Mouse (Mus musculus): ENCODE results near the gene Foxi3. TPM values are rescaled to one million over a fixed set of nuclear protein-coding genes. Genes with fewer than 3 reads are reported as not detected.

The Foxi3 gene
- total RNA-seq (2014; fragmentation: Nextera tagmentation) (not detected in 2 replicates), total RNA-seq (2017) (not detected in 2 replicates), polyA plus RNA-seq (2012) (not detected in 2 replicates)

DNA sequence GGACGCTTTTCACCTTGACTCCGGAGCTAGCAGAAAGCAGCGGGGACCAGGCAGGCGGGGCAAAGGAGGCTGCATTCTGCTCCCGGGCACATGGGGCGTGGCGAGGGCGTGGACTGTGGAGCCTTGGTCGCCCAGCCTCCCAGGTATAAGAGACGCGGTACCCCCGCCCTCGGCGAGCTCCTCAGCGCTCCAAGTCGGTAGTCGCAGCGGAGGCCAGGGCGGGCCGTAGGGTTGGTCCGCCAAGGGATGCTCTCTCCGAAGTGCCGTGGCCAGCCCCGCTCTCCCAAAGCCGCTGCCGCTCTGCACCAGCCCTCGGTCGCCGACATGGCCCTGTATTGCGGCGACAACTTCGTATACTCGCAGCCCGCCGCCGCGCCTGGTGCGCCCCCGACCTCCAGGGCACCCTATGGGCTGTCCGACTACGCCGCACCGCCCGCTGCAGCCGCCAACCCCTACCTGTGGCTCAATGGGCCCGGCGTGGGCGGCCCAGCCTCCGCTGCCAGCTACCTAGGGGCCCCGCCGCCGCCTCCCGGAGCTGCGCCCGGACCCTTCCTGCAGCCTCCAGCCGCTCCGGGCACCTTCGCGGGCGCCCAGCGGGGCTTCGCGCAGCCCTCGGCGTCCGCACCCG, at the start of gene Foxi3:
Foxi3 (plus strand) TSS at position 247 of the 628 bp plus-strand sequence.
- H3K4me1 ChIP-seq (ENCODE audit: insufficient read depth, low read depth, low read length): no peaks in the 10 kb centered on the region
- H3K9me3 ChIP-seq (replicated peaks): no peaks in the 10 kb centered on the region
- DNase-seq (ENCODE audit: low spot score): no peak
- no peak for ATAC-seq (ENCODE audit: extremely low read depth, insufficient number of reproducible peaks, low FRiP score, poor library complexity, severe bottlenecking)
- no peak within 1 kb of the TSS for H3K4me3 ChIP-seq (ENCODE audit: low read depth, low read length)
- TF ChIP-seq GATA2 (IDR thresholded peaks at IDR 0.05; ENCODE audit: borderline replicate concordance, low read depth, low read length) (no peak), TAL1 (conservative IDR thresholded peaks at IDR 0.05; ENCODE audit: low read depth, low read length) (no peak), GATA1 (IDR thresholded peaks at IDR 0.05; ENCODE audit: borderline replicate concordance, low read length) (no peak), POLR2AphosphoS5 (IDR thresholded peaks at IDR 0.05; ENCODE audit: insufficient replicate concordance, low read depth, low read length) (no peak), CTCF (IDR thresholded peaks at IDR 0.05; ENCODE audit: low read depth, low read length) (no peak)
- H3K36me3 ChIP-seq (replicated peaks): no peaks in the 10 kb centered on the region
- H3K27me3 ChIP-seq (ENCODE audit: insufficient read depth, low read length): peaks cover 23% of the 10 kb centered on the region

- DNase-seq (ENCODE audit: low spot score): no peak
Measured at GRCm38 (mm10) chr6:70909572-70909971, 46.8 kb upstream of the Foxi3 start.

DNA sequence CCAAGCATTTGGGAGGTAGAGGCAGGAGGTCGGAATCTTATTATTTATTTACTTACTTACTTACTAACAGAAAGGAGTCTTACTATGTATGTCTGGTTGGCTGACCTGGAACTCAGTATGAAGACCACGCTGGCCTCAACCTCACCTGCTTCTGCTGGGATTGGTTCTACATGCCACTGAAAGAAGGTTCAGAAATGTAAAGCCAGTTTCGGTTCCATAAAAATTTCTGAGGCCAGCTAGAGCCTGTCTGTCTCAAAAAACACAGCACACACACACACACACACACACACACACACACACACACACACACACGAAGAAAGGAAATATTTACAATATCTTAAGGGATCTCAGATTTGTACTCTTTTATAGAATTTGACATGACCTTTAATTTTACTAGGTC, 46.0 kb upstream of the Foxi3 start:
- no peak for ATAC-seq (ENCODE audit: extremely low read depth, insufficient number of reproducible peaks, low FRiP score, poor library complexity, severe bottlenecking)
- Histone ChIP-seq H3K27me3 (ENCODE audit: insufficient read depth, low read length) (peaks cover 12% of the 10 kb centered on the region), H3K4me3 (ENCODE audit: low read depth, low read length) (no peak overlapping the region), H3K9me3 (replicated peaks) (no peaks in the 10 kb centered on the region), H3K36me3 (replicated peaks) (peaks cover 16% of the 10 kb centered on the region), H3K4me1 (ENCODE audit: insufficient read depth, low read depth, low read length) (no peaks in the 10 kb centered on the region)
- TF ChIP-seq GATA1 (IDR thresholded peaks at IDR 0.05; ENCODE audit: borderline replicate concordance, low read length) (no peak), CTCF (IDR thresholded peaks at IDR 0.05; ENCODE audit: low read depth, low read length) (no peak), POLR2AphosphoS5 (IDR thresholded peaks at IDR 0.05; ENCODE audit: insufficient replicate concordance, low read depth, low read length) (no peak), TAL1 (conservative IDR thresholded peaks at IDR 0.05; ENCODE audit: low read depth, low read length) (no peak), GATA2 (IDR thresholded peaks at IDR 0.05; ENCODE audit: borderline replicate concordance, low read depth, low read length) (no peak)
- no peak for DNase-seq (ENCODE audit: low spot score)

More at GRCm38 (mm10) chr6:70909572-70909971, 46.8 kb upstream of the Foxi3 start:
- Histone ChIP-seq H3K4me1 (ENCODE audit: insufficient read depth, low read depth, low read length) (no peaks in the 10 kb centered on the region), H3K36me3 (replicated peaks) (peaks cover 19% of the 10 kb centered on the region), H3K27me3 (ENCODE audit: insufficient read depth, low read length) (peaks cover 12% of the 10 kb centered on the region), H3K9me3 (replicated peaks) (no peaks in the 10 kb centered on the region), H3K4me3 (ENCODE audit: low read depth, low read length) (no peak overlapping the region)
- ATAC-seq (ENCODE audit: extremely low read depth, insufficient number of reproducible peaks, low FRiP score, poor library complexity, severe bottlenecking): no peak
- TF ChIP-seq TAL1 (conservative IDR thresholded peaks at IDR 0.05; ENCODE audit: low read depth, low read length) (no peak), CTCF (IDR thresholded peaks at IDR 0.05; ENCODE audit: low read depth, low read length) (no peak), GATA1 (IDR thresholded peaks at IDR 0.05; ENCODE audit: borderline replicate concordance, low read length) (no peak), POLR2AphosphoS5 (IDR thresholded peaks at IDR 0.05; ENCODE audit: insufficient replicate concordance, low read depth, low read length) (no peak), GATA2 (IDR thresholded peaks at IDR 0.05; ENCODE audit: borderline replicate concordance, low read depth, low read length) (no peak)

GRCm38 (mm10) chr6:70911668-70912395, 44.5 kb upstream of the Foxi3 start:
- Histone ChIP-seq H3K4me1 (ENCODE audit: insufficient read depth, low read depth, low read length) (no peaks in the 10 kb centered on the region), H3K27me3 (ENCODE audit: insufficient read depth, low read length) (peaks cover 12% of the 10 kb centered on the region), H3K9me3 (replicated peaks) (no peaks in the 10 kb centered on the region), H3K36me3 (replicated peaks) (peaks cover under 1% of the 10 kb centered on the region), H3K4me3 (ENCODE audit: low read depth, low read length) (no peak overlapping the region)
- no peak for TF ChIP-seq GATA2 (IDR thresholded peaks at IDR 0.05; ENCODE audit: borderline replicate concordance, low read depth, low read length)
- TF ChIP-seq TAL1 (conservative IDR thresholded peaks at IDR 0.05; ENCODE audit: low read depth, low read length): no peak
- TF ChIP-seq POLR2AphosphoS5 (IDR thresholded peaks at IDR 0.05; ENCODE audit: insufficient replicate concordance, low read depth, low read length): no peak
- no peak for TF ChIP-seq GATA1 (IDR thresholded peaks at IDR 0.05; ENCODE audit: borderline replicate concordance, low read length)
- no peak for TF ChIP-seq CTCF (IDR thresholded peaks at IDR 0.05; ENCODE audit: low read depth, low read length)
- ATAC-seq (ENCODE audit: extremely low read depth, insufficient number of reproducible peaks, low FRiP score, poor library complexity, severe bottlenecking) (no peak), DNase-seq (ENCODE audit: low spot score) (no peak)

GRCm38 (mm10) chr6:70912396-70912765, 44.0 kb upstream of the Foxi3 start:
- Histone ChIP-seq H3K36me3 (replicated peaks) (no peaks in the 10 kb centered on the region), H3K27me3 (ENCODE audit: insufficient read depth, low read length) (peaks cover 12% of the 10 kb centered on the region), H3K4me3 (ENCODE audit: low read depth, low read length) (no peak overlapping the region), H3K9me3 (replicated peaks) (no peaks in the 10 kb centered on the region), H3K4me1 (ENCODE audit: insufficient read depth, low read depth, low read length) (no peaks in the 10 kb centered on the region)
- no peak for ATAC-seq (ENCODE audit: extremely low read depth, insufficient number of reproducible peaks, low FRiP score, poor library complexity, severe bottlenecking)
- DNase-seq (ENCODE audit: low spot score): no peak
- TF ChIP-seq TAL1 (conservative IDR thresholded peaks at IDR 0.05; ENCODE audit: low read depth, low read length) (no peak), GATA1 (IDR thresholded peaks at IDR 0.05; ENCODE audit: borderline replicate concordance, low read length) (no peak), GATA2 (IDR thresholded peaks at IDR 0.05; ENCODE audit: borderline replicate concordance, low read depth, low read length) (no peak), POLR2AphosphoS5 (IDR thresholded peaks at IDR 0.05; ENCODE audit: insufficient replicate concordance, low read depth, low read length) (no peak), CTCF (IDR thresholded peaks at IDR 0.05; ENCODE audit: low read depth, low read length) (no peak)

- Histone ChIP-seq H3K4me3 (ENCODE audit: low read depth, low read length) (no peak within 1 kb of the TSS), H3K9me3 (replicated peaks) (no peaks in the 10 kb centered on the region), H3K4me1 (ENCODE audit: insufficient read depth, low read depth, low read length) (peaks cover 5% of the 10 kb centered on the region; the same call in 1 of the 2 replicates), H3K36me3 (replicated peaks) (no peaks in the 10 kb centered on the region), H3K27me3 (ENCODE audit: insufficient read depth, low read length) (peaks cover 17% of the 10 kb centered on the region)
- DNase-seq (ENCODE audit: low spot score) (no peak), ATAC-seq (ENCODE audit: extremely low read depth, insufficient number of reproducible peaks, low FRiP score, poor library complexity, severe bottlenecking) (no peak)
- TF ChIP-seq GATA2 (IDR thresholded peaks at IDR 0.05; ENCODE audit: borderline replicate concordance, low read depth, low read length) (no peak), CTCF (IDR thresholded peaks at IDR 0.05; ENCODE audit: low read depth, low read length) (no peak), GATA1 (IDR thresholded peaks at IDR 0.05; ENCODE audit: borderline replicate concordance, low read length) (no peak), POLR2AphosphoS5 (IDR thresholded peaks at IDR 0.05; ENCODE audit: insufficient replicate concordance, low read depth, low read length) (no peak), TAL1 (conservative IDR thresholded peaks at IDR 0.05; ENCODE audit: low read depth, low read length) (no peak)
Measured at GRCm38 (mm10) chr6:70918827-70919226, 37.5 kb upstream of the Foxi3 start, which contains the start of gene Tex37. Tex37 (minus strand) TSS chr6:70918927.
